Mouse (Mus musculus) gastrocnemius, postnatal 14 days (tissue): ENCODE measurements around the gene Vps37c. TPM values are rescaled to one million over a fixed set of nuclear protein-coding genes. Genes with fewer than 3 reads are reported as not detected.

Experiments used
- DNase-seq: peaks from one replicate; pipeline ENCODE4 v3.0.0; 2021; ENCODE audit warnings: mixed read lengths
- intact Hi-C: fragments of 180-260 bp; cut with DNase I; formaldehyde crosslinking; loops from one replicate; pipeline ENCODE4 v1.15.1; 2025; ENCODE audit warnings: low total_unique reads
- total RNA-seq, 2 experiments: library from RNA; stranded (reverse); gene quantifications; 2 replicates each; pipeline ENCODE4 v1.2.3; 2021

The Vps37c gene
- total RNA-seq, 2 experiments from 2014 or later, result 15.2 to 22.0 TPM

DNA sequence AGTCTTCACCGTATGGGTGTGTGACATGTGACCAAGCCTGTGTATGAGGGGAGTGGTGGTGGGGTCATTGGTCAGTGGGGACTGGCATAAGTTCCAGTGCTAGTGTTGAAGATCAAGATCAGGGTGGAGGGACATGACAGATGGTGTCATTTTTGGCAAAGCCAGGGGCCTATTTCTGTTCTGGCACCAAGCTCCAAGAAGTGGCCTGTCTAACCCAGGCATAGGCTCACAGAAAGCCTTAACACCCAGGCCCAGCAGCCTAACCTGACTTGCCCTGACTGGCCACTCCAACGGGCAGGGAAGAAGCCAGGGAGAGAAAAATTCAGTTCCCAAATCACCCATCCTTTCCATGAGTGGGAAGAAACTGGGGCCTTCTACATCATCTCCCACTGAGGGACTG lies 69.0 kb downstream of the Vps37c start:
- peak; percentile 33 for DNase-seq
- intact Hi-C loops, result no loop called here

DNA sequence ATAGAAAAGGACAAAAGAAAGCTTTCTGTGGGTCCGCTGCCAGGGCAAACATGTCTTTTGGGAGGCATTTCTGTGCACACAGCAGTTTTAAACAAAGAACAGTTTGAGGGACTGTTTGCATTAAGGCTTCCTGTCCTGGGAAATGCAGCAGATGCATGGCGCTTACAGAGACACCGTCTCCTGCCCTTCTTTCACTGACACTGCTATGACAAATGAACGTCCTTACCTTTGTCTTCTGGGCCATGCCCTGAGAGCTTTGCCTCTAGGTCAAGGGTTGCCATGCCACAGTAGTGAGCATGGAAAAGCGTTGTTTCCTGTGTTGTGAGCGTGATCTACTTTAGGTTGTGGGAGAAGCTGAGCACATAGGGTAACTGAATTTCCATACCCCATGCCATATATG lies 70.2 kb downstream of the Vps37c start:
- DNase-seq, result no peak
- intact Hi-C loops, result no loop called here

DNA sequence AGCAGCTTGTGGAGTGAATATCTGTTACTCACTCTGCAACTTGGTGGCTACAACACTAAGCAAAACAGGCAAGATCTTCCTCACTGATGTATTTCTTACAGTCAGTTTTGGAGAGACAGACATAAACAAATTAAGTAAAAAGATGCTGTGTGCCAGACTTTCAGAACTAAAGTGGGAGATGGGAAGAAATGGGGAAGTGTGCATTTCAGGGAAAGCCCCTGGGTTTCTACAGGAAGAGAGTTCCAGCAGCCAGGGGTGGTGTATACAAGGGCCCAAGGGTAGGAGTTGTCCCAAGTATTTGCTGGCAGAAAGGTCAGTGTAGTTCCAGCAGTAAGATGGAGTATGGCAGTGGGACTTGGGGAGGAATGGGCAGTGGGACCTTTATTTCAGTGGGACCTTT lies 71.0 kb downstream of the Vps37c start:
- intact Hi-C loops, result no loop called here
- no peak for DNase-seq

DNA sequence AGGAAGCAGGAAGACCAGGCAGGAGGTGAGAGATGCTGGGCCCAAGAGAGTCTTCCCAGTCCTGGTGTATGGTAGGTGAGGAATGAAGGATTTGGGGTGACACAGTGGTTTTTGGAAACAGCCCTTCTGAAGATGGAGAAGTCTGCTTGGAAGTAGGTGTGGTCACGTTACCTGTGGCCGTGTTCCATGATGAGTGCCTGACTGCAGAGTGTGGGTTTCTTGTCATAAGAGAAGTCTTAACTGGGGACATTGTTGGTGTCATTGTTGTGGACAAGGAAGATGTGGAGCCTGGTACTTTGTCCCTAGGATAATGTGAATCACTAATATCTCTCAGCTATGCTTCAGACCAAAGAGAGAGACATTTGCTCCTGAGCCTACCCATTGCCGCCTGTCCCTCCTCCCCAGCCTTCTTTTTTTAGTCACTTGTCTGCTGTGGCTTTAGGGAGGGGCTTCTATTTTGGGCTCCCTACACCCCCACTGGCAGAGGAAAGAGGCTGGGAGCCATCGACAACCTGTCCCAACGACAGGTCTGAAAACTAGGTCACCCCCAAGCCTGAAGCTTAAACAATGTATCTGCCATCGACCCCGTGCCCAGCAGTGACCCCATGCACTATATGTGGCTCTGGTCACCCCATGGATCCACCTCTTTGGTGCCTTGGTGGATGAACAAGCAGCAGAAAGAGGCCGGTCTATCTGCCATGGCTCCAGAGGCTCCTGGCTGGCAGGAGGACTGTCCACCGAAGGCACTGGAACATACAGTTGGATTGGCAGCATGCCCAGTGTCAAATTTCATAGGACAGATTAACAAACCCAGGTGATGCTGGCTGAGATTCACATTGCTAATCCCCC lies 71.7 kb downstream of the Vps37c start:
- peak; percentile 70 for DNase-seq
- intact Hi-C loops, result no loop called here

DNA sequence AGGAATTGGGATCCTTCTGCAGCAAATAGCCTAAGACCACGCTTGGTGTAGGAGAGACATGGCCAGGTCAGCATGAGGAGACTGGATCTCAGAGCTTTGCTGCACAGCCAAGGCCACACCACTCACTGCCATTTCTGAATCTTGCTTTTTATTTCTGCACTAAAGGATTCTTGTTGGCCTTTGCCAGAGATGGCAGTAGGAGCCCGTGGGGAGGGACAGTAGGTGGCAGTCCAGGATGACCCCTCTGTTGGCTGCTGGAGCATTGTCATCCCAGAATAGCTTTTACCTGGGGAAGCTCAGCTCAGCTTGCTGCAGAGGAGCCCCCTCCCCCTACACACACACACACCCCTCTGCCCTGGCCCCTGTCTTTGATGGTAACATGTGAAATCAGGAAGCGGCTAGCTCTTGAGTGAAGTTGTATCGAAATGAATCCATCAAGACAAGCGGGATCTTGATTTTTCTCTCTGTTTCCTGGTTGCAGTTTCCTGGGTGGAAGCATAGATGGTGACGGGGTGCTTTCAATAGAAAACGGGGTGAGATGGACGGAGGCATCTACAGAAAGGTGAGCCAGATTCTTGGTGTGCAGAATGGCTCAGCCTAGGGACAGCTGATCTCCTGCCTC lies 73.4 kb downstream of the Vps37c start:
- intact Hi-C loops, result no loop called here
- no peak for DNase-seq

DNA sequence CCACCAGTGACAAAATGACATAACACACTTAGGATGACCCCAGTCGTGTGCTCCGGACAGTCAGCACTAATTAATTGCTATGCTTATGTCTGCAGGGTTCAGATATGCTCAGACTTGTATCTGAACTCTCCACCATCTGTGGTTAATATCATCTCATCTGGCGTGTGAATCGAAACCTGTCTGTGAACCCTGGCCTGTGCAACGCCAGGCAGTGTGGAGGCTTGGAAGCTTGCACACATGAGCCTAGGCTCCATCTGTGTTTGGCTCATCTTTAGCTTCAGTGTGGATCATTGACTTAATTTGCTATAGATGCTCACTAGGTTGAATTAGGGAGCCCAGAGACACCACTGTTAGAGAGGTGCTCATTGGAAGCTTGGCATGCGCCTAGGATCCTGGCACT lies 73.9 kb downstream of the Vps37c start:
- intact Hi-C loops, result no loop called here
- DNase-seq, result no peak

DNA sequence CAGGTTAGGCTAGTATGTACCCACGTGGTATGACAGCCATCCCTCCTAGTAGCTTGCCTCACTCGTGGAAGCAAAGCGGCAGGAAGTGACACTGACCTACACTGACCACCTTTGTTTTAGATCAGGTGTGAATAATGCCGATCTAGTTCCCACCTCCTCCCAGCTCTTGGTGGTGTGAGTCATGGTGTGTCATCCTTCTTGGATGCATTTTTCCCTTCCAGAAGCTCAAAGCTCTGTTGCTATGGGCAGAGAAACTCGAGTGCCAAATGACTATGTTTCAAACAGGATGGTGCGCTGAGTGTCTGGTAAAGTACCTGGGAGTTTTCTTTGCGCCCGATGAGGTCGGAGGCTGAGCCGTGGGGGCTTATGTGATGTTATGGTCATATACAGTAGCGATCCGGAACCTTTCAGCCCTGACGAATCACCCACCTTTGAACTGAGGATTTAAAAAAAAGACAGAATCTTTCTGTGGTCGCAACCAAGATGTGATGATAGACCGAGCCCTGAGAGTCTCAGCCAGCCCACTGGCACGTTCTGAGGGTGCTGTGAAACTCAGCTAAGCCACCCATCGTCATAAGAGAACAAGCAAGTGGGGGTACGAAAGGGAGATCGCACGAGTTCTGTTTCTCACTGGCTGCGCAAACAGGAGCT lies 75.0 kb downstream of the Vps37c start:
- intact Hi-C loops, result no loop called here
- no peak for DNase-seq

Other genes with a start within 250 kb of the Vps37c start
- gene Lrrc10b, start 231.3 kb upstream of the Vps37c start, total RNA-seq, result under 1 TPM; 0.35 to 0.49 TPM
- gene Ppp1r32, start 205.8 kb upstream of the Vps37c start, total RNA-seq, result under 1 TPM; 0.38 to 0.57 TPM
- 10 to 100 TPM; 17.0 to 21.0 TPM for gene Cpsf7, start 163.5 kb upstream of the Vps37c start, total RNA-seq
- 10 to 100 TPM; 38.5 to 46.6 TPM for gene Sdhaf2, start 162.6 kb upstream of the Vps37c start, total RNA-seq
- 1 to 10 TPM; 1.3 to 1.8 TPM for gene Tmem216, start 132.5 kb upstream of the Vps37c start, total RNA-seq
- 1 to 10 TPM; 3.8 to 4.1 TPM for gene Cyb561a3, start 111.6 kb upstream of the Vps37c start, total RNA-seq
- 1 to 10 TPM; 1.3 to 2.0 TPM for gene Tmem138, start 111.4 kb upstream of the Vps37c start, total RNA-seq
- 100 to 1,000 TPM; 143 to 164 TPM for gene Ddb1, start 83.4 kb upstream of the Vps37c start, total RNA-seq
- gene Tkfc, start 83.1 kb upstream of the Vps37c start, total RNA-seq, result 1 to 10 TPM; 6.4 to 7.2 TPM
- gene Vwce, start 54.5 kb upstream of the Vps37c start, total RNA-seq, result under 1 TPM; 0.04 to 0.10 TPM
- gene Pga5, start 10.7 kb upstream of the Vps37c start, total RNA-seq, result not detected
- not detected for gene Cd5, start 50.3 kb downstream of the Vps37c start, total RNA-seq
- not detected for gene Cd6, start 141.3 kb downstream of the Vps37c start, total RNA-seq
- under 1 TPM; 0.22 to 0.35 TPM for gene Slc15a3, start 151.0 kb downstream of the Vps37c start, total RNA-seq
- 10 to 100 TPM; 12.9 to 17.3 TPM for gene Tmem132a, start 181.2 kb downstream of the Vps37c start, total RNA-seq
- 100 to 1,000 TPM; 193 to 196 TPM for gene Tmem109, start 193.3 kb downstream of the Vps37c start, total RNA-seq
- gene Prpf19, start 206.5 kb downstream of the Vps37c start, total RNA-seq, result 100 to 1,000 TPM; 192 to 194 TPM
- gene Zp1, start 231.9 kb downstream of the Vps37c start, total RNA-seq, result under 1 TPM in 1 of 2 experiments, not detected in 1; 0.51 TPM
- gene Ptgdr2, start 248.4 kb downstream of the Vps37c start, total RNA-seq, result under 1 TPM in 1 of 2 experiments, not detected in 1; 0.08 TPM